Mouse (Mus musculus): ENCODE results near the gene Aif1l. TPM values are rescaled to one million over a fixed set of nuclear protein-coding genes. Genes with fewer than 3 reads are reported as not detected.
"Not testable (repeated sequence)": the region's sequence is repeated elsewhere in the genome, so short reads cannot be mapped to it uniquely, and the experiment has no call there.

Aif1l gene
- 1 to 10 TPM; 3.8 to 5.3 TPM for total RNA-seq (2021)
- long read RNA-seq, experiment 1, transcript Aif1l-201 (6 exons, 3,117 nt) = major isoform, 8 of 11 reads
- long read RNA-seq, experiment 1, partial matches to known transcripts = 0 of 11 reads
- long read RNA-seq, experiment 1, other reads (novel, unspliced or antisense) = 2 of 11 reads
- long read RNA-seq, experiment 2, transcript Aif1l-201 (6 exons, 3,117 nt) = major isoform, 5 of 6 reads
- long read RNA-seq, experiment 2, partial matches to known transcripts = 0 of 6 reads
- long read RNA-seq, experiment 2, other reads (novel, unspliced or antisense) = 1 of 6 reads

GRCm38 (mm10) chr2:31950058-31950871 is at the start of gene Aif1l:
Gene Aif1l (plus strand): TSS chr2:31950139.
- intact Hi-C loops (cut with DNase I) = no loop called here
- peak; percentile 73 to 76 for DNase-seq

DNA sequence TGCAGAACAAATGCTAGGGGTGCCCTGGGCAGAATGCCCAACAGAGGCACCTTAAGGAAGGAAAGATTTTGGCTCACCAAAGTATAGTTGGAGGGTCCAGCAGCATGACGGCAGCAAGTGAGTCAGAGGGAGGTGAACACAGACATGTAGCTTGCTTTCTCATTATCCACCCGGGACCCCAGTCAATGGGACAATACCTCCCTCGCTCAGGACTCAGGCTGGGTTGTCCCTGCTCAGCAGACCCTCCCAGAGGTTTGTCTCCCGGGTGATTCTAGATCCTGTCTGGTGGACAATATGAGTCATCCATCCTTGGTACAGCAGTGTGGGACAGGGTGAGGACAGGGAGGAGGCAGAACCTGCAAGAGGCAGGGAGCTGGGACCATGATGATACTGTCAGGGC is 49.0 kb upstream of the Aif1l start:
- intact Hi-C loops (cut with DNase I) = no loop called here
- no peak for DNase-seq

DNA sequence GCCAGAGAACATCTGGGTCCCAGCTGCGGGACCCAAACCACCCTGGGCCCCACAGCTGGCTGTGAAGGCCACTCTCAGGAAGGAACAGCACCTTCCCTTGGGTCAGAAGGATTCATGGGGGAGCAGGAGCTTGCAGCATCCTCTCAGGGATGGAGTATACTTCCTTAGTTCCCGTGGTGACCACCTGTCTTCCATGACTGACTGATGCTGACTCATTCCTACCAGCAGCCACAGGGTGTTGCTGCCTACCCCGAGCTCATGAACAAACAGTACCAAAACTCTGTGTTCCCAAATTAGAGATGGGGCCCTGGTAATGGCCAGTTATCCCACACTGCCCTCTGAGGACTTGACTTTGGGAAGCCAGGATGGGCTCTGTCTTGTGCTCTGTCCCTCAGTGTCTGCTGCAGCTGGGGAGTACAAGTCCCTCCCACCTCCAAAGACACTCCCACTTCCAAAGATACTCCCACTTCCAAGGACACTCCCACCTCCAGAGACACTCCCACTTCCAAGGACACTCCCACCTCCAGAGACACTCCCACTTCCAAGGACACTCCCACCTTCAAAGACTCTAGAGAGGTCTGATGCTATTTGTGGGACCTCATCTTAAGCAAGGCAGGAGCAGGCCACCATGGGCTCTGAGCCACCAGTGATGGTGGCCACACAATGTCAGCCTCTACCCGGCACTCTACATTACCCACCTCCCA is 48.1 kb upstream of the Aif1l start:
- intact Hi-C loops (cut with DNase I) = no loop called here
- DNase-seq = no peak

- peak; percentile 19 to 61 for DNase-seq
- intact Hi-C loops (cut with DNase I) = no loop called here
Observed at GRCm38 (mm10) chr2:31904089-31904488, 45.9 kb upstream of the Aif1l start.

GRCm38 (mm10) chr2:31904622-31905021 is 45.3 kb upstream of the Aif1l start:
- DNase-seq = peak in 1 of 2 experiments; percentile 28
- intact Hi-C loops (cut with DNase I) = no loop called here

DNA sequence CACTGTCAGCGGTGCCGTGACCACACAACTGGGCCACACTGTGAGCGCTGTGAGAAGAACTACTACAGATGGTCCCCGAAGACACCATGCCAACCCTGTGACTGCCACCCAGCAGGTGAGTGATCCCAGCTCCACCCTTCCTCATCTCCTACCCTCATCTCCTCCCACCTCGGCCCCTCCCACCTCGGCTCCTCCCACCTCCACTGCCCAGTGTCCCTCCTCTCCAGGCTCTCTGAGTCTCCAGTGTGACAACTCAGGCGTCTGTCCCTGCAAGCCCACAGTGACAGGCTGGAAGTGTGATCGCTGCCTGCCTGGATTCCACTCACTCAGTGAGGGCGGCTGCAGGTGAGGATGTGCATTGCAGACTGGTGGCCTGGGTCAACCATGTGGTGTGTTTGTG is 44.3 kb upstream of the Aif1l start:
- no peak for DNase-seq
- intact Hi-C loops (cut with DNase I) = no loop called here

- DNase-seq = no peak
- intact Hi-C loops (cut with DNase I) = no loop called here
Observed at GRCm38 (mm10) chr2:31906407-31906806, 43.5 kb upstream of the Aif1l start.

- intact Hi-C loops (cut with DNase I) = no loop called here
- DNase-seq = peak in 1 of 2 experiments; percentile 23
Observed at GRCm38 (mm10) chr2:31912575-31912974, 37.4 kb upstream of the Aif1l start.

DNA sequence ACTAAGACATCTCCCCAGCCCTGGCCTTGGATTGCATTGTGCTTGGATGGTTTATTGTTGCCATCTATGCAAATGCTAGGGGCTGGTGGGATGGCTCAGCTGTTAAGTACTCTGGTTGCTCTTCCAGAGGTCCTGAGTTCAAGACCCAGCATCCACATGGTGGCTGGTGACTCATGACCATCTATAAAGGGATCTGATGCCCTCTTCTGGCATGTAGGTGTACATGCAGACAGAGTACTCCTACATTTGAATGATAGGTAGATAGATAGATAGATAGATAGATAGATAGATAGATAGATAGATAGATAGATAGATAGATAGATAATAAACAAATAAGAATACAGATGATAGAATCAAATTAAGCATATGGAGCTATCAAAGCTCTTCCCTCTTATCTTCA is 35.7 kb upstream of the Aif1l start:
- intact Hi-C loops (cut with DNase I) = loop anchor here (2.0 kb wide), 2 partner anchors 127 to 229 kb away; no protein-coding TSS in a partner anchor
- not testable (repeated sequence) for DNase-seq

- DNase-seq = peak; percentile 78 to 88
- intact Hi-C loops (cut with DNase I) = loop anchor here (1.0 to 5.0 kb wide), 4 partner anchors 98 to 432 kb away; no protein-coding TSS in a partner anchor
Observed at GRCm38 (mm10) chr2:31915112-31915511, 34.8 kb upstream of the Aif1l start.

DNA sequence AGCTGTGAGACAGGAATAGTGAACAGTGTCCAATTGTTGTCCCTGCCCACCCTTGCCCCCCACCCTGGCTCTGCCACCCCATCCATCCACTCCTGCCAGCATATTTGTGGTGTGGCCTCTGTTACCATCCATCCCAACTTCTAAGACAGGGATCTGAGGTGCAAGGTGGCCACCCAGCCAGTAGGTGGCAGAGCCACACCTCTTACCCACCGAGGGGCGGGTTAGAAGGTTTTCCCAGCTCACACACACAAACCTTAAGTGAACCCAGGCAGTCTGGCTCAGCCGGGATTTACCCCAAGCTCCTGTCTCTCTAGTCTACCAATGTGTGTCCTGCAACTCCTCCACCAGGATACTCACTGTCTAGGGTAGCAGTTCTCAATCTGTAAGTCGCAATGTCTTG is 32.3 kb upstream of the Aif1l start:
- DNase-seq = peak; percentile 35 to 57
- intact Hi-C loops (cut with DNase I) = loop anchor here (2.0 to 5.0 kb wide), 2 partner anchors 100 to 217 kb away; no protein-coding TSS in a partner anchor

- intact Hi-C loops (cut with DNase I) = no loop called here
Observed at GRCm38 (mm10) chr2:31923645-31924044, 26.3 kb upstream of the Aif1l start.

DNA sequence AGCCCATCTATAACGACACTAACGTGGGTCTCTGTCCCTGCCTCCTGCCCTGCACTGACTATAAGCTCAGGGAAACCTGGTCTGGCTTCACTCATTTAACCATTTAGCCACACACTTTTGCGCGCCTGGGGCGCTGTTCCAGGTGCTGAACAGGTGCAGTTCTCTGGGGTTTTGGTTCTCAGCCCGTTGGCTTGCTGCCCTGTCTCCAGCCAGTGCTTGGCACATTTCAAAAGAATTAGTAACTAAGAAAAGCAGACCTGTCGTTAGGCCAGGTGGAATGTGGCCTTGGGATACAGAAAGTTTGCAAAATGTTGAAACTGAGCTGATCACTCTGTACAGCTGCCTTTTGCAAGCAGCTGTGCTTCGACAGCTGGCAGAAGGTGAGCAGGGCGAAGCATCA is 25.1 kb upstream of the Aif1l start:
- no peak for DNase-seq
- intact Hi-C loops (cut with DNase I) = no loop called here

More at GRCm38 (mm10) chr2:31923645-31924044, 26.3 kb upstream of the Aif1l start:
- DNase-seq = no peak

- no peak for DNase-seq
- intact Hi-C loops (cut with DNase I) = no loop called here
Observed at GRCm38 (mm10) chr2:31925936-31926335, 24.0 kb upstream of the Aif1l start.

GRCm38 (mm10) chr2:31929664-31930063 is 20.3 kb upstream of the Aif1l start:
- DNase-seq = no peak
- intact Hi-C loops (cut with DNase I) = no loop called here

DNA sequence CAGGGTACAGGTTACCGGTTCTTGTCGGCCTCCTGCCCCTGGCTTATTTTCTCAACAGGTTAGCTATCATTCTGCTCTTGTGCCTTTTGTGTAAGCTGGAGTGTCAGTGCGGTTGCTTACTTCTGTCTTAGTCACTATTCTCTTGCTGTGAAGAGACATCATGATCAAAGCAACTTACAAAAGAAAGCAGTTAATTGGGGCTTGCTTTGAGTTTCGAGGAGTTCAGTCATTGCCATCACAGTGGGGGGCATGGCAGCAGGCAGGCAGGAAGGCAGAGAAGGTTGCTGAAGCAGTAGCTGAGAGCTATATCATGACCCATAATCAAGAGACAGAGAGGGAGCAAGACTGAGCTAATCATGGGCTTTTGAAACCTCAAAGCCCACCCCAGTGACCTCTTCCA is 15.4 kb upstream of the Aif1l start:
- DNase-seq = no peak
- intact Hi-C loops (cut with DNase I) = no loop called here

- intact Hi-C loops (cut with DNase I) = no loop called here
- no peak for DNase-seq
Observed at GRCm38 (mm10) chr2:31935054-31935453, 14.9 kb upstream of the Aif1l start.

GRCm38 (mm10) chr2:31938298-31938697 is 11.6 kb upstream of the Aif1l start:
- no peak for DNase-seq
- intact Hi-C loops (cut with DNase I) = no loop called here

GRCm38 (mm10) chr2:31943011-31943410 is 6.9 kb upstream of the Aif1l start:
- intact Hi-C loops (cut with DNase I) = no loop called here
- no peak for DNase-seq

DNA sequence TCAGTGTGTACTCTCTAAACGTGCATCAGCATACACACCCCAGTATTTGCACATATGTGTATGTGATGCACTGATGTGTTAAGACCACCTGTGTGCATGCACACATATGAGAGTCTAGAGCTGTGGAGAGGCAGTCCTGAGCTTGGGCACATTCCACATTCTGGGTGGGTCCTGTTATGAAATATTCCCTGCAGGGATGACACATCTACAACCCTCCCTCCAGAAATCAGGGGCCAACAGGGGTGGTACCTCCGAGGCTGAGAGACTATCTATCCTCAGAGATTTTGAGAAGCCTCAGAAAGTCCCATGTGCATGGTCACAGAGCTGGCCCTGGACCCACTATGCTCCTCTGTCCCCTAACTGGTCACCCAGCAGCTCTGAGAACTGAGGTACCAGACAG is 4.4 kb upstream of the Aif1l start:
- intact Hi-C loops (cut with DNase I) = no loop called here
- peak in 1 of 2 experiments; percentile 13 for DNase-seq

DNA sequence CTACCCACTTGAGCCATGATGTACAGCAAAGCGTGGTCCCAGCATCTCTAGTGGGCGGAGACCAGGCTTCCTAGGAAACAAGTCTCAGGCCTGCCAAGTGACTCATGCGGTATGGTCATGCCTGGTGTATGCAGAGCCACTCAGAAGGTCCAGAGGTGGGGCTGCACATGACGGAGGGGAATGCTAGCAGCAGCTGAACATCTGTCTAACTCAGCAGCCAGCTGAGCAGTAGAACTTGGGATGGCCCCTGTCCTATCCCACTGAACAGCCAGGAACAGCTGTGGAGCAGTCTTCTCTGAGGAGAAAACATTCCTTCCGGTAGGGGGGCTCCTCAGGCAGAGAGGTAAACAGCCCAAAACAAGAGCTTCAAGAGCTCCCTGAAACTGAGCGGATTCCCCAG is 1.5 kb upstream of the Aif1l start:
- peak; percentile 59 to 63 for DNase-seq
- intact Hi-C loops (cut with DNase I) = no loop called here
